Mouse (Mus musculus): ENCODE results near the gene Svop. TPM values are rescaled to one million over a fixed set of nuclear protein-coding genes. Genes with fewer than 3 reads are reported as not detected.

The Svop gene
- total and polyA plus RNA-seq, 3 experiments: not detected

DNA sequence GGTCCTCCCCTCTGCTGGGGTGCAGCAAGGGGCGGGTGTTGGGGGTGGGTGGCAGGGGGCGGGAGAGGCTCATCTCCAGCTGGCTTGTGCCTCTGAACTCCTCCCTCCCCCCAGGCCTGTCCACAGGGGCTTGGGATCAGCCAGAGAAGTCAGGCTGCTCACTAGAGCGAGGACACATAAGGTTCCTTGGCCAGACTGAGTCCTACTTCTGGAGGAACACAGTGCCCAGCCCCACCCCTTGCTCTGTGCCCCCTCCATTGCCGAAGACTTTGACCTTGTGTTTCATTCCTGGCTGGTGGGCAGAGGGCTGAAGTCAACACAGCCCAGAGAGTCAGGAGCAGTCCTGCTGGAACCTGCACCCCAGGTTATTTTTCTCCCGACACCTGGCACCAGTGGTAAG, 87.8 kb downstream of the Svop start, which contains the start of gene Dao:
TSS of gene Dao (plus strand) at position 162 of the 400 bp plus-strand sequence.
- peaks cover 0 to 13% of the 10 kb centered on the region in 2 experiments; a peak in 3 of 4 replicates for H3K4me1 ChIP-seq (ENCODE audit: control insufficient read depth in 1 of 2, insufficient read depth in 2 of 2, low read length in 2 of 2)
- TF ChIP-seq MAZ (IDR thresholded peaks at IDR 0.05; ENCODE audit: low read depth, low read length) (no peak), ZMIZ1 (IDR thresholded peaks at IDR 0.05; ENCODE audit: low read depth, low read length) (no peak), TCF12 (IDR thresholded peaks at IDR 0.05; ENCODE audit: low read depth, low read length) (no peak), ZNF384 (IDR thresholded peaks at IDR 0.05; ENCODE audit: low read depth, low read length) (no peak), SIN3A (IDR thresholded peaks at IDR 0.05; ENCODE audit: low read length) (no peak), JUND (IDR thresholded peaks at IDR 0.05; ENCODE audit: low read depth, low read length) (no peak), ZC3H11A (IDR thresholded peaks at IDR 0.05; ENCODE audit: low read depth, low read length) (no peak), BHLHE40 (IDR thresholded peaks at IDR 0.05; ENCODE audit: borderline replicate concordance, low read depth, low read length) (no peak), MYB (IDR thresholded peaks at IDR 0.05; ENCODE audit: low read depth, low read length) (no peak), TAL1 (IDR thresholded peaks at IDR 0.05; ENCODE audit: low read length) (no peak), MEF2A (IDR thresholded peaks at IDR 0.05; ENCODE audit: extremely low read depth, insufficient replicate concordance, low read depth, low read length, poor library complexity, severe bottlenecking) (no peak), POLR2A (IDR thresholded peaks at IDR 0.05; ENCODE audit: control insufficient read depth in 1 of 2, insufficient read depth in 1 of 2, low read depth in 1 of 2, low read length in 2 of 2, poor library complexity in 1 of 2) (no peak)
- H3K27ac ChIP-seq (ENCODE audit: control insufficient read depth, low read depth, low read length): no peak within 1 kb of the TSS
- H3K9ac ChIP-seq (ENCODE audit: control insufficient read depth, low read depth, low read length, poor library complexity, severe bottlenecking): no peak within 1 kb of the TSS
- no peaks in the 10 kb centered on the region for H3K79me2 ChIP-seq (ENCODE audit: control insufficient read depth, insufficient read depth, low read length, poor library complexity)
- no peaks in the 10 kb centered on the region for H3K9me3 ChIP-seq (replicated peaks; ENCODE audit: insufficient read depth, low read length)
- H3K27me3 ChIP-seq (ENCODE audit: control insufficient read depth in 1 of 2, insufficient read depth in 2 of 2, low read length in 2 of 2): no peaks in the 10 kb centered on the region
- no peak for DNase-seq (ENCODE audit: low read depth, low spot score)
- no peaks in the 10 kb centered on the region; a peak in 1 of 4 replicates for H3K36me3 ChIP-seq (ENCODE audit: control insufficient read depth in 1 of 2, insufficient read depth in 2 of 2, low read length in 2 of 2)
- no peak within 1 kb of the TSS for H3K4me3 ChIP-seq (ENCODE audit: control insufficient read depth in 1 of 2, insufficient read depth in 1 of 2, low read depth in 2 of 2, low read length in 2 of 2)

DNA sequence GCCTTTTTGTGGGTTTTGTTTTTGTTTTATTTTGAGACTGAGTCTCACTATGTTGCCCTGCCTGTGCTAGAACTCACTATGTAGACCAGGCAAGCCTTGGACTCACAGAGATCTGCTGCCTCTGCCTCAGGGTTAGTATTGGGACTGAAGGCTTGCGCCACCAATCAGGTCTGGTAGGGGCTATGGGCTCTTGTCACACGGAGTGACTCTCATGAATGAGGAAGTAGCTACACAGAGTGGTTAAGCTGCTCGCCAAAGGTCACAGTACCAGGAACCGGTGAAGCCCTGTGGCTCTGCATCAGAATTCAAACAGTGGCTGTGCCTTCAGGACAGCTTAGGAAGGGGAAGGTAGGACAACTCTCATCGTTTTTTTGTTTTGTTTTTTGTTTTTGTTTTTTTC, 92.0 kb downstream of the Svop start:
- Histone ChIP-seq H3K27me3 (ENCODE audit: control insufficient read depth in 1 of 2, insufficient read depth in 2 of 2, low read length in 2 of 2) (no peaks in the 10 kb centered on the region), H3K27ac (ENCODE audit: control insufficient read depth, low read depth, low read length) (no peak overlapping the region), H3K9ac (ENCODE audit: control insufficient read depth, low read depth, low read length, poor library complexity, severe bottlenecking) (no peak overlapping the region; the same call in 1 of the 2 replicates), H3K4me1 (ENCODE audit: control insufficient read depth in 1 of 2, insufficient read depth in 2 of 2, low read length in 2 of 2) (peaks cover 0 to 9% of the 10 kb centered on the region in 2 experiments; a peak in 3 of 4 replicates), H3K9me3 (replicated peaks; ENCODE audit: insufficient read depth, low read length) (no peaks in the 10 kb centered on the region), H3K79me2 (ENCODE audit: control insufficient read depth, insufficient read depth, low read length, poor library complexity) (no peaks in the 10 kb centered on the region), H3K4me3 (ENCODE audit: control insufficient read depth in 1 of 2, insufficient read depth in 1 of 2, low read depth in 2 of 2, low read length in 2 of 2) (no peak overlapping the region), H3K36me3 (ENCODE audit: control insufficient read depth in 1 of 2, insufficient read depth in 2 of 2, low read length in 2 of 2) (no peaks in the 10 kb centered on the region)
- TF ChIP-seq EP300 (IDR thresholded peaks at IDR 0.05; ENCODE audit: low read depth in 1 of 2, low read length in 2 of 2) (peak in 1 of 2 experiments; percentile 33; a peak in 1 of 4 replicates), ELF1 (IDR thresholded peaks at IDR 0.05; ENCODE audit: low read depth, low read length) (peak; percentile 72), ETS1 (IDR thresholded peaks at IDR 0.05; ENCODE audit: low read depth, low read length) (0 out of 2 replicates have a peak, but pooled peaks have one; percentile 9), ZC3H11A (IDR thresholded peaks at IDR 0.05; ENCODE audit: low read depth, low read length) (no peak), MEF2A (IDR thresholded peaks at IDR 0.05; ENCODE audit: extremely low read depth, insufficient replicate concordance, low read depth, low read length, poor library complexity, severe bottlenecking) (no peak), CHD1 (IDR thresholded peaks at IDR 0.05; ENCODE audit: low read depth, low read length) (no peak)
- peak; percentile 74 for DNase-seq (ENCODE audit: low read depth, low spot score)
